Mouse (Mus musculus): Measurements from ENCODE around the gene Pes1.
"Not testable (repeated sequence)": the region's sequence is repeated elsewhere in the genome, so short reads cannot be mapped to it uniquely, and the experiment has no call there.

Gene Pes1

DNA sequence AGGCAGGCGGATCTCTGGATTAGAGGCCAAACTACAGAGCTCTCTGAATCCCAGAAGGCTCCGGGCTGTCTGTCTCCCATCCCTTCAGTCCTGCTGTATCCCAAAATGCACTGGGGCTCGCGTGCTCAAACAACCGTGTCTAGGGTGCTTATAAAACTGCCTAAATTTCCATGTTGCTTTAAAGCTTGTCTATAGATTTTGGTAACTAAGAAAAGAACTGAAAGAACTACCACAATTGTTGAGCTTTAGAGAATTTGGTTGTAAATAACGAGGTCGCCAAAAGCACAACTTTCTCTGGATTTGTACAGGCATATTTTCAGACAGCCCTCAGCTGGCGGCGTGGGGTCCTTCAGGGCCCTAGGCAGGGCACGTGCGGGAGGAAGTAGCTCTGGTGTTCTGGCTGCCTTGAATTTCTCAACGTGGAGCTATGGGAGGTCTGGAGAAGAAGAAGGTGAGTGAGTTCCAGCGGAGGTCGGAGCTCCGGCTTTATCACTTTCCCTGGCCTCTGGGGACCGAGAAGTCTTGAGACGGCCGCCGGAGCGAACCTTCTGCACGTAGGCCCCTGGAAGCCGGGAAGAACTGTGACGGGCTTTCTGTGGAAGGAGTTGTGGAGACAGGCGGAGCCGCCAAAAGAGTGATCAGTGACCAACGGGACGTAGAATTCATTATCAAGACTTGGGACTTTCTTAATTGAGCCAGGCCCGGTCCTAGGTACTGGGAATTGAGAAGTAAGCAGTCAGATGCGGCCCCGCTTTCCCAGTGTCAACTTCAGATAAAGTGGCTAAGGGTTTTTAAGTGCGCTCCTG, at the start of gene Pes1:
Gene Pes1, plus strand, starts transcription at position 366 of the 806 bp plus-strand sequence.
- DNase-seq: peak; percentile 81 to 83

GRCm38 (mm10) chr11:3914109-3914840, 49.5 kb upstream of the Pes1 start, which contains the start of gene Slc35e4:
Gene Slc35e4, minus strand, starts transcription at chr11:3914664.
- DNase-seq: peak; percentile 96 to 98

DNA sequence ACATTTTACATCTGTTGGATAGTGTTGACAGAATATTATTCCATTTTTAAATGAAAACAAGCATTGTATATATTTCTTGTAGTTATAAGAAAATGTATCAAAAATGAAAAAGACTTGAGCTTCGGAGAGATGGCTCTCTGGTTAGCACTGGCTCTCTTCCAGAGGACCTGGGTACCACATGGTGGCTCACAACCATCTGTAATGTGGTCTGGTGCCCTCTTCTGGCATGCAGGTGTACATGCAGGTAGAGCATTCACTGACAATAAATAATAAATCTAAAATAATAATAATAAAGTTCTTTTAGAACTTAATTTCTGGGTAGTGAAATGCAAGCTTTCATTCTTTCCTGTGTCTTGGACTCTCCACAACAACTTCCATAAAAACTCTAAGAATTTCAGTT, 45.0 kb upstream of the Pes1 start:
- DNase-seq: peak; percentile 77 to 87

DNA sequence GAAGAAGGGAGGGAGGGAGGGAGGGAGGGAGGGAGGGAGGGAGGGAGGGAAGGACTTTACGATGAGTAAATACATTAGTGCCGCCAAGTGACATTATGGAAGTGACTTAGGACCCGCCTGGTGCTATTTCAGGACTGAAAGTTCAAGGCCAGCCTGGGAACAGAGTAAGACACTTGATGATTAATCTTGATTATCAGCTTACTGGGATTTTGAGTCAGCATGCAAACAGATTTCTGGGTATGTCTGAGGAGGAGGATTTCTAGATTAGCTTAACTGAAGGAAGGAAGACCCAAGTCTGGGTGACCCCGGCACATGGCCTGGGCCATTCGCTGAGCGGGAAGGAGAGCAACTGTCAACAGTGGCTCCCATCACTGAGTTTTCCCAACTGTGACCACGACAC, 43.3 kb upstream of the Pes1 start:
- no peak for DNase-seq

GRCm38 (mm10) chr11:3921281-3921850, 42.4 kb upstream of the Pes1 start:
- DNase-seq: peak; percentile 73 to 79

DNA sequence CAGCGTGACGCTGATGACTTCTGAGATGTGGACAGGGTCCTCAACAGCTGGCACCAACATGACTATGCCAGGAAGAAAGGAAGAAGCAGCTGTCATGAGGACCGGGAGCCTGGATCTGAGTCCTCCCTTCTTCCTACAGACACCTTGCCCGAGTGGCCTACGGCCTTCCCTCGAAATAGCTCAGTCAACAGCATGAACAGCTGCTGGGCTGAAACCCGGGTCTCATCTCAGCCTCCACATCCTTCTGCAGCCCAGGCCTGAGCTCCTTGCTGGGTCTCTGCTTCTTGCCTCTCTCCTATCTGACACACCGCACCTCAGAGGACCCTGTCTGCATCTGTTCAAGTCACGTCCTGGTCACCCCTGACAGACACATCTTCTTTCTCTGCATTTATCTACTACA, 41.7 kb upstream of the Pes1 start:
- no peak for DNase-seq

DNA sequence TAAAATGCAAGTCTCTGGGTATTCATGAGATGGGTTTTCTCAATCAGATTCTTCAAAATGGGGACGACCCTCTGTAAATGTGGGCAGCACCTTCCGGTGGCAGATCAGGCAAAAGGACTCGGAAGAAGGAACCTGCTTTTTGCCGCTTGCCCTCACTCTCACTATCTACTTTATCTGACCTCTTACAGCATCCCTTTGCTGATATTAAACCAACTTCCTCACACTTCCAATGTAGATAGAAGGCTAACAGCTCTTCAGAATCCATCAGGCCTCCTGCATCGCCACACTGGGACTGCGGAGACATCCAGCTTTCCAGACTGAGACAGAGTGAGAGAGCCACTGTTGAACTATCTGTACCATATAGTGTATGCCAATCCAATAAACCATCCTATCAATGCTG, 41.0 kb upstream of the Pes1 start:
- DNase-seq: no peak

- DNase-seq: no peak
Measured at GRCm38 (mm10) chr11:3925916-3926315, 37.9 kb upstream of the Pes1 start.

GRCm38 (mm10) chr11:3930019-3930418, 33.8 kb upstream of the Pes1 start:
- DNase-seq: no peak

GRCm38 (mm10) chr11:3930931-3931330, 32.8 kb upstream of the Pes1 start:
- no peak for DNase-seq

DNA sequence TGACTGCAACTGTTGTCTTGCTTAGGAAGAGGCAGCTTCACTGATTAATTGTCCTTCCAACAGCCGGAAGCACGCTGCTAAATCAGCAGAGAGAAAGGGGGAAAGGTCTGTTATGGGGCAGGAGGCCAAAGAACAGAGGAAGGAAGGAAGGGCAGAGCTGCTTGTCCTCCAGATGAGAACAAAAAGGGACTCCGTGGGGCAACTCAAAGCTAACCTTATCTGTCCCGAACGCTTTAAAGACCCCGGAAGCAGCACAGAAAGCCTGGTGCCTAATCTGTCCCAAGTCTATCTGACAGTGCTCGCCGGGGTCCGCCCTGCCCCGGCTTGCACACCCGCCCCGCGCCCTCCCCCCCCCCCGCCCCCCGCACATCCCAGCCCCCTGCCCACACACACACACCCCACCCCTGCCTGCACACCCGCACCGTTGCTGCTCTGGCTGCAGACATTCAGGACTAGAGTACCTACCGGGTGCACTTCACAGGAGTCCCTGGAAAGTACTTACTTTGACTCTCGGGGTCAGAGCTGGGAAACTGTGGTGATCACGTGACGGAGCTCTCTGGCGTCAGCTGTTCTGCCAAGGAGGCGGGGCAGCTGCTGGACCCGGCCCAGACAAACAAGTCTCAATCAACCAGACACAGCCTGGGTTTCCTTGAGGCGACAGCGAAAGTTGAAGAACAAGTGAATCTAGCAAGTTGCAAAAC, 32.1 kb upstream of the Pes1 start, which contains the start of gene Tcn2:
Gene Tcn2, minus strand, starts transcription at position 649 of the 701 bp plus-strand sequence.
- peak; percentile 88 for DNase-seq

DNA sequence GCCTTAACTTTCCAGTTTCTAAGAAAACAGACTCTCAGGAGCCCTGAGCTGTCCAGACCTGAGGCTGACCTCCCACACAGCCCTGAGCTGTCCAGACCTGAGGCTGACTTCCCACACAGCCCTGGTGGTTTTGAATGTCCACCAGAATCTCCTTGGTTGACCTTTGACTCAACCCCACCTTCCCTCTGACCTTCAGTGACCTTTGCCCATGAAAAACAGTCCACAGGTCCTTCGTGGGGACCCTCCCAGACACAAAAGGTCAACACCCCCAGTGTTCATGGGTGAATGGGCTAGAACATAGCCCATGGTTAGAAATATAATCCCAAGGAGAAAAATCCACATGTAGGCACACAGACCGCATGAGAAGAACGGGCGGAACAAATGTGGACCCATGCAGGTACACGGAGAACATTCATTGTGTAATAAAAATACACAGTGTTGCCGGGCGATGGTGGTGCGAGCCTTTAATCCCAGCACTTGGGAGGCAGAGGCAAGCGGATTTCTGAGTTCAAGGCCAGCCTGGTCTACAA, 30.0 kb upstream of the Pes1 start:
- no peak for DNase-seq

DNA sequence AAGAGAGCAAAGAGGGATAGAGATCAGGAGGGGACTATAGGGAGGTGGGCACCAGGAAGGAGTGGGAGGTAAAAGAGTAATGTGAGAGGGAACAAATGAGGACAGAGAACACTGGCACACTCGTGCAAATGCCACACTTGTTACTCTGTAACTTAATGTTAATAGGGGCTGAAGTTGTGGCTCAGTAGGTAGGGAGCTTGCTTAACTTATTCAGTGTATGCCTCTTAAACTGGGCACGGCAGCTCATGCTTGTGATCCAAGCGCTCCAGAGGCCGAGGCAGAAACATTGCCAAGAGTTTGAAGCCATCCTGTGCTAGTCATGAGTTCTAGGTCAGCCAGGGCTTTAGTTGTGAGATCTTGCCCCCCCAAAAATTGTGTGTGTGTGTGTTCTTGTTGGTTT, 28.6 kb upstream of the Pes1 start:
- no peak for DNase-seq

GRCm38 (mm10) chr11:3936318-3936717, 27.5 kb upstream of the Pes1 start:
- no peak for DNase-seq

DNA sequence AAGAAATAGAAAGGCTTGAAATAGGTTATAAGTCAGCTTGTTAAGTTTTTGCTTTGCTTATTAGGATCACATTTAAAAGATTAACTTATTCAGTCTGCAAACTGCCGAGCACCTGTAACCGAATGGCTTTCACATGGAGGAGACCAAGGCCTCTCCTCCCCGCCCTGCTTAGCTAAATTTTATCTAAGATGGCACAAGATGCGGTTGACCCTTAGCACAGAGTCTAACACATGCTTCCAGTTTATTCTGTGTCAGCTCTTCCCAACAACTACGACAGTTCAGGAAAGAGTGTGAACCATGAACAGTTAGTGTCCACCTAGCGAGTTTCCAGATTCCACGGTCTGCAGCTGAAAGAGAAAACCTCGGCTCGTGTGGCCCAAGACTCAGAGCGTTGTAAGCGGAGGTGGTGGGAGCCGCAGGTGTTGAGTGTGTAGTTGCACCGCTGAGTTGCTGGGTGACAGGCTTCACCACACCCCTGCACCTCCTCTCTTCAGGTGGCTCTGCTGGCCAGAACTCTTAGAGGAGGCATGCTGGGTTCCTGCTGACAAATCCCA, 26.4 kb upstream of the Pes1 start:
- DNase-seq: no peak

- DNase-seq: no peak
Measured at GRCm38 (mm10) chr11:3941371-3941770, 22.4 kb upstream of the Pes1 start.

GRCm38 (mm10) chr11:3946386-3946785, 17.4 kb upstream of the Pes1 start:
- DNase-seq: peak in 1 of 2 experiments; percentile 20

- not testable (repeated sequence) for DNase-seq
Measured at GRCm38 (mm10) chr11:3954876-3955275, 8.9 kb upstream of the Pes1 start.

- peak; percentile 28 for DNase-seq
Measured at GRCm38 (mm10) chr11:3955371-3955770, 8.4 kb upstream of the Pes1 start.

DNA sequence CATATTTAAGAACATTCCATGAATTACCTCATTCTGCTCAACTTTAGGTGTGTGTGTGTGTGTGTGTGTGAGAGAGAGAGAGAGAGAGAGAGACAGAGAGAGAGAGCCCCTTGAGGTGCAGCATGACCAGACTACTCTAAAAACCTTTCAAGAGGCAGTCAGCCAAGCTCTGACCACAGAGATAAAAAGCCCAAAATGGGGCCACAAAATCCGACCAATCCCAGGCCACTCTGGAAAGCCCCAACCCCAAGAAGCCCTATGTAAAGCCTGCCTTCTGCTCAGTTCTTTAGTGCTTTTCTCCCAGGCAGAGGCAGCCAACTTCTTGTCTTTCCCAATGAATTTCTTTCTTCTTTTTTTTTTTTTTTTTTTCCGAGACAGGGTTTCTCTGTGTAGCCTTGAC, 2.9 kb upstream of the Pes1 start:
- no peak for DNase-seq

DNA sequence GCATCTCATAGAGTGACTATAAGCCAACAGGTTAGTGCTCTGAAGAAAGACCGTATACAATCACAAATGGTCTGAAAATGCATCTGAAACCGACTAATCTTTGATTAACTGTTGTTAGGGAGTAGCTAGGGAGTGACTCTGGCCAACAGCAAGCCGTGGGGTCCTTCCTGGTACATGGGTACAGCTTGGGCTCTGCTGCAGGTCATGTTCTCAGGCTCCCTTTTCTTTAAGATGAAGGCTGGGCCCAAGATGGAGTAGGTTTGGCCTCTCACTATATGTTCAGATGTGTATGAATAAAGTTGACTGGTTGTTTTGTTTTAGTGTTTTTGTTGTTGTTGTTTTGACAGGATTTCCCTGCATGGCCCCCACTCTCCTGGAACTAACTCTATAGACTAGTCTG, 2.0 kb upstream of the Pes1 start:
- DNase-seq: no peak

DNA sequence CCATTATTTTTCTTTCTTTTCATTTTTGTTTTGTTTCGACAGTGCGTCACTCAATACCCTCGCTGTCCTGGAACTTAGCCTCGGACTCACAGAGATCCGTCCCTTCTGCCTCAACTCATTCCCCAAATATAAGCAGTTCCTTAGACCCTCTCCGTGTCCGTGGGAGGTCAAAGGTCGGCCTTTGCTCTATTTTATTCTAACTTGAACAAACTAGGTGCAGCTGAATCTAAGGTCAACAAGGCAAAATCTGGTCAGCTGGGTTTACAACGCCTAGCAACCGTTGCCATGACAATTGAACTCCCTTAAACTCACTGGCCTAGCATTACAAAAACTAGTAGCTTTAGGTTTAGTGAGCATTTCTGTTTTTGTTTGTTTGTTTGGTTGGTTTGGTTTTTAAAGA, 620 bp upstream of the Pes1 start:
- DNase-seq: peak; percentile 28 to 48
